Mouse (Mus musculus) heart, postnatal 0 days (tissue): ENCODE measurements around the gene BC049352.

Source experiments
- CTCF ChIP-seq: IDR thresholded peaks from 2 replicates; pipeline ENCODE4 v1.5.1; 2016; ENCODE audit warnings: antibody characterized with exemption, control low read depth, low read depth
- EP300 ChIP-seq: IDR thresholded peaks from 2 replicates; pipeline ENCODE4 v1.6.1; 2016; ENCODE audit warnings: antibody characterized with exemption, low read depth

GRCm38 (mm10) chr9:45272213-45272612 lies 90.4 kb downstream of the BC049352 start:
- no peak for TF ChIP-seq CTCF
- no peak for TF ChIP-seq EP300
